Mouse (Mus musculus) thymus, adult 2 months (tissue): Measurements from ENCODE around the gene Antxr1. TPM values are rescaled to one million over a fixed set of nuclear protein-coding genes. Genes with fewer than 3 reads are reported as not detected.
A peak's percentile ranks its signal among the peaks of the same experiment; 100 is the strongest.

Experiments used
- DNase-seq: peaks from one replicate; pipeline ENCODE4 v3.0.0; 2021
- H3K27ac ChIP-seq: fragments of 200-500 bp; 2 replicates; pipeline ENCODE4 v1.5.1; 2012; ENCODE audit warnings: low read length, control low read depth; ENCODE audit not compliant: control insufficient read depth, insufficient read depth
- H3K27me3 ChIP-seq: fragments of 200-500 bp; 2 replicates; pipeline ENCODE4 v1.6.1; 2012; ENCODE audit warnings: mild to moderate bottlenecking, low read length, moderate library complexity, mixed read lengths; ENCODE audit not compliant: control insufficient read depth, insufficient read depth
- H3K36me3 ChIP-seq: fragments of 200-500 bp; 2 replicates; pipeline ENCODE4 v1.6.1; 2012; ENCODE audit warnings: mild to moderate bottlenecking, low read length, moderate library complexity; ENCODE audit not compliant: control insufficient read depth, insufficient read depth
- H3K4me1 ChIP-seq: fragments of 200-500 bp; replicated peaks from 2 replicates; pipeline ENCODE4 v1.6.1; 2012; ENCODE audit warnings: low read length; ENCODE audit not compliant: control insufficient read depth, insufficient read depth
- H3K4me3 ChIP-seq: fragments of 200-500 bp; 2 replicates; pipeline ENCODE4 v1.5.1; 2012; ENCODE audit warnings: mild to moderate bottlenecking, low read length, control low read depth, moderate library complexity; ENCODE audit not compliant: control insufficient read depth, insufficient read depth
- CTCF ChIP-seq: fragments of 200-500 bp; IDR thresholded peaks from 2 replicates; pipeline ENCODE4 v1.5.1; 2012; ENCODE audit warnings: mild to moderate bottlenecking, control low read depth, low read length, moderate library complexity, borderline replicate concordance; ENCODE audit not compliant: control insufficient read depth, poor library complexity, insufficient read depth; ENCODE audit errors: extremely low read depth
- POLR2A ChIP-seq: fragments of 200-500 bp; IDR thresholded peaks from 2 replicates; pipeline ENCODE4 v1.6.1; 2012; ENCODE audit warnings: mild to moderate bottlenecking, low read length, control low read depth, moderate library complexity; ENCODE audit not compliant: control insufficient read depth, poor library complexity, insufficient read depth; ENCODE audit errors: extremely low read depth
- WGBS: fragments of 180-500 bp; shearing (Covaris S2); methylation state at CpG from one replicate; pipeline ENCODE4 v1.1.7; 2018; 5-methylcytosine and 5-hydroxymethylcytosine counted together
- polyA plus RNA-seq: library from polyadenylated mRNA; depleted of rRNA; stranded (reverse); fragments of >200 nt; gene quantifications from 2 replicates; pipeline ENCODE4 v1.2.3, GENCODE M21; 2012

Antxr1 gene
- polyA plus RNA-seq, 1 experiment, result 3.7 TPM

GRCm38 (mm10) chr6:87278151-87278550 is 57.5 kb downstream of the Antxr1 start:
- Histone ChIP-seq H3K27ac (no peak overlapping the region), H3K4me1 (0 out of 2 replicates have a peak, but pooled peaks cover 1% of the 10 kb centered on the region), H3K4me3 (no peak overlapping the region), H3K27me3 (no peaks in the 10 kb centered on the region), H3K36me3 (no peaks in the 10 kb centered on the region)
- DNase-seq, result no peak
- TF ChIP-seq POLR2A (no peak), CTCF (no peak)
- WGBS, result 89% methylated on average over 5 of the region's 5 CpGs

GRCm38 (mm10) chr6:87277527-87277926 is 58.1 kb downstream of the Antxr1 start:
- no peak for DNase-seq
- 49% methylated on average over 3 of the region's 3 CpGs for WGBS
- Histone ChIP-seq H3K27ac (no peak overlapping the region), H3K36me3 (no peaks in the 10 kb centered on the region), H3K4me3 (no peak overlapping the region), H3K4me1 (peaks cover 7% of the 10 kb centered on the region; the same call in 1 of the 2 replicates), H3K27me3 (no peaks in the 10 kb centered on the region)
- TF ChIP-seq POLR2A (no peak), CTCF (no peak)

GRCm38 (mm10) chr6:87276941-87277340 is 58.7 kb downstream of the Antxr1 start:
- Histone ChIP-seq H3K36me3 (no peaks in the 10 kb centered on the region), H3K4me1 (peaks cover 7% of the 10 kb centered on the region; the same call in 1 of the 2 replicates), H3K27ac (no peak overlapping the region), H3K4me3 (no peak overlapping the region), H3K27me3 (no peaks in the 10 kb centered on the region)
- TF ChIP-seq CTCF (no peak), POLR2A (no peak)
- 97% methylated on average over 7 of the region's 7 CpGs for WGBS
- DNase-seq, result no peak

GRCm38 (mm10) chr6:87274779-87275178 is 60.8 kb downstream of the Antxr1 start:
- Histone ChIP-seq H3K36me3 (no peaks in the 10 kb centered on the region), H3K27me3 (no peaks in the 10 kb centered on the region), H3K4me3 (no peak overlapping the region), H3K27ac (no peak overlapping the region), H3K4me1 (peaks cover 7% of the 10 kb centered on the region; the same call in 1 of the 2 replicates)
- WGBS, result 100% methylated on average over 5 of the region's 5 CpGs
- TF ChIP-seq POLR2A (no peak), CTCF (no peak)
- DNase-seq, result peak; percentile 13

- 59% methylated on average over 3 of the region's 3 CpGs for WGBS
- Histone ChIP-seq H3K36me3 (no peaks in the 10 kb centered on the region), H3K27me3 (no peaks in the 10 kb centered on the region), H3K4me3 (no peak overlapping the region), H3K4me1 (peaks cover 7% of the 10 kb centered on the region; the same call in 1 of the 2 replicates), H3K27ac (no peak overlapping the region)
- no peak for DNase-seq
- TF ChIP-seq POLR2A (no peak), CTCF (no peak)
Measured at GRCm38 (mm10) chr6:87273791-87274190, 61.8 kb downstream of the Antxr1 start.

GRCm38 (mm10) chr6:87273141-87273540 is 62.5 kb downstream of the Antxr1 start:
- no peak for DNase-seq
- peaks cover 7% of the 10 kb centered on the region; the same call in 1 of the 2 replicates for H3K4me1 ChIP-seq
- H3K4me3 ChIP-seq, result no peak overlapping the region
- WGBS, result 65% methylated on average over 4 of the region's 4 CpGs
- no peak overlapping the region for H3K27ac ChIP-seq
- TF ChIP-seq POLR2A (no peak), CTCF (no peak)
- H3K36me3 ChIP-seq, result no peaks in the 10 kb centered on the region
- H3K27me3 ChIP-seq, result no peaks in the 10 kb centered on the region

- H3K4me3 ChIP-seq, result no peak overlapping the region
- no peaks in the 10 kb centered on the region for H3K27me3 ChIP-seq
- peaks cover 11% of the 10 kb centered on the region for H3K4me1 ChIP-seq
- H3K36me3 ChIP-seq, result no peaks in the 10 kb centered on the region
- no peak overlapping the region for H3K27ac ChIP-seq
- TF ChIP-seq POLR2A (no peak), CTCF (no peak)
- 95% methylated on average over 2 of the region's 2 CpGs for WGBS
- no peak for DNase-seq
Measured at GRCm38 (mm10) chr6:87272202-87272601, 63.4 kb downstream of the Antxr1 start.
